Mouse (Mus musculus) forelimb bud, embryonic 11.5 days (tissue): Measurements from ENCODE around the gene Fstl4.

Source experiments
- DNase-seq: peaks from one replicate; pipeline ENCODE4 v3.0.0-alpha.2; 2012; ENCODE audit warnings: low read depth, low spot score

The Fstl4 gene

DNA sequence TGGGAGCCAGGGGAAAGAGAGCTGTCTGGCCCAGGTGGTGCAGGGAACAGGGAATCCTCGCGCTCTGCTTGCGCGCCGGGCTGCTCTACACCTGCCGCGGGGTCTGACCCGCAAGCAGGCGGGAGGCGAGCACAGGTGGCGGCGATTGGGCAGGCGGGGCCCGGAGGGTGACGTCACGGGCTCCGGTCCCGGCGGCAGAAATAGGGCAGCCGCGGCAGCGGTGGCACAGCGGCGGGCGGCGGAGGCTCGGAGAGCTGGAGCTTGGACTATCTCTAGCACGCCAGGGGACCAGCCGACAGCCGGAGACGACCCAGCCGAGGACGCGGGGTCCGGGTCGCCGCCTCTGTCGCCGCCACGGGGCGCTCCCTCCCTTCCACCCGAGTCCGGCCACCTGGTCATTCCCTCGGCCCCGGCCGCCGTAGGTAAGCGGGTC, at the start of gene Fstl4:
Fstl4 (plus strand) TSS at position 174 of the 433 bp plus-strand sequence.
- no peak for DNase-seq

DNA sequence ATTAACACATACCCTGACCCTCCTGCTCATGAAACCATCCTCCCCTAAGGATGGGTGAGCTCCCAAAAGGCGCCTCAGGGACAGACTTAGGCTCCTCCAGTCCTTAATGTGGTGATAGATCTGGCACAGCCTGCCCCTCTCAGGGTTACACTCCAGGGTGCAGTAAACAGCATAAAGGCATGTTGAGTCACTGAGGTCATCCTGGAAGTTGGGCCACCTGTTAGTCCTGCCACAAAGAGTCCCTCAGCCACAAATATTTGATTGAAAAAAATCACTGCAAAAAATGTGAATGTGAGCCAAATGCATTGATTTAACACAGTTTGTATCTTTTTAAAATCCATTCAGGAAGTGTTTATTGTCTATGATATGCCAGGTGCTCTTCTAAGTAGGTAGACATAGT, 45.9 kb upstream of the Fstl4 start:
- DNase-seq: no peak

DNA sequence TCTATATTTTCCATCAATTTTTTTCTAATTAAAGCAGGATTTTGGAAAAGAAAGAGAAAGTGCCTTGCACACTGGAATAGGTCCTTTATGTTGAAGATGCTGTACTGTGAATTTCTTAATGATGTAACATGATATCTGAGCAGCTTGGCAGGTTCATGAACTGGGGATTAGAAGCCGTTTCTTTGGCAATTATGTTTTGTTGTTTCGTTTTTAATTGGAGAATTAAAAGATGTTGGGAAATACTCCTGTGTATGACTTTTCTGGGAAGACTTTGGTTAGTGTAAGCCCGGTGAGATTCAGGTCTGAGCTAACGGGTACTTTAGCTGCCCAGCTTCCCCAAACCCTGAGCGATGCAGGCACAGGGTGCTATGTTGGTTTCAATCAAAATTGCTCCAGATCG, 43.3 kb upstream of the Fstl4 start:
- DNase-seq: no peak

DNA sequence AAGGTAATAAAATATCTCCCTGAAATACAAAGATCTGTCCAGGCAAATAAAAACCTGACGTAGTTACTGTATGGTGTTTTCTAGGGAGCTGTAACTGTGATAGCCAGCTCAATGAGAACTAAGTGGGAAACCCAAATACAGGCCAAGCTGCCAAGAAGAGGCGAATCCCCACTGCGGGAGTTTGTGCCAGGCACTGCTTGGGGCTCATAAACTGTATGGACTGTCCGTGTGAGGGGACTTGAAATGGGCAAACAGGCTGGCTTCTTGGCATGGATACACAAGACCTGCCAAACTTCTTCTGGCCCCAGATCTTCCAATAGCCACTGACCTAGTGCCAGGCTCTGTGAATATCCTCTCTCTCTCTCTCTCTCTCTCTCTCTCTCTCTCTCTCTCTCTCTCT, 41.7 kb upstream of the Fstl4 start:
- no peak for DNase-seq

DNA sequence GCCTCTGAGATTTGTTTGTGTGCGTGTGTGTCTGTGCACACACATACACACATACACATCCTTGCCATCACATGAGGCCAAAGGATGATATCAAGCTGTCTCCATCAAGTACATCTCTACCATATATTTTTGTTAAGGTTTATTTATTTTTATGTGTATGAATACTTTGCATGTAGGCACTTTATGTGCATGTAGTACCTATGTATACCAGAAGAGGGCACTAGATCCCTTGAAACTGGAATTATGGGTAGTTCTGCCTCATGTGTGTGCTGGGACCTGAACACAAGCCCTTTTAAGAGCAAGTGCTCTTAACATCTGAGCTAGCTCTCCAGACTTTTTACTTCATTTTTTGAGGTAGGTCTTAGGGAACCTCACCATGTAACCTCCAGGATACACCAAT, 38.4 kb upstream of the Fstl4 start:
- DNase-seq: no peak

DNA sequence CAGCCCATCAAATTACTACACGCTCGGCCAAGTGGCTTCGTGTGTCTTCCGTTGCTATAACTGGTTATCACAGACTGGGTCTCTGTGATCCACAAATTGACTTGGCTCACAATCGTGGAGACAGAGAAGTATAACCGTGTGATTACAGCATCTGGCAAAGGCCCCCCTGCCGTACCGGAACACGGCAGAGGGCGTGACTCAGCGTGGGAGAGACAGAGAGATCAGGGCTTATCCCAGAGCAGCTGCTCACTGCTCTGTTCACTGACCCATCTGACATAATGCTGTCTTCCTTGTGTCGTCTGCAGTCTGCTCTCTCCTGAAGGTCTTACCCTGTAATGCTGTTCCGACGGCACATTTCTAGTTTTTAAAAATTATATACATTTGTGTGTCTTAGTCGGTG, 36.0 kb upstream of the Fstl4 start:
- DNase-seq: no peak

DNA sequence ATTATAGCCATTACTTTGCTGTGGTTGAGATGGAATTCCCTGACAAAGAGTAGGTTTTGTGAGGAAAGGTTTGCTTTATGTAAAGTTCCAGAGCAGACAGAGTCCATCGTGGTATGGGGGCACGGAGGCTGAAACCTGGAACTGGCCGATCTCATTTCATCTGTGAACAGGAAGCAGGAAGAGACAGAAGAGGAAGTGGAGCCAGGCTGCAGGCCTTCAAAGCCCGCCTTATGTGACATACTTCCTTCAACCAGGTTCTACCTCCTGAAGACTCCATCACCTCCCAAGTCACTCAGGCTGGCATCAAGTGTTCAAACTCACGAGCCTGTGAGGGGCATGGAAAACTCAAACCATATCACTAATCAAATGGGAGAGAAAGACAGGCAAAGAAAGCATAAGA, 34.5 kb upstream of the Fstl4 start:
- DNase-seq: no peak

DNA sequence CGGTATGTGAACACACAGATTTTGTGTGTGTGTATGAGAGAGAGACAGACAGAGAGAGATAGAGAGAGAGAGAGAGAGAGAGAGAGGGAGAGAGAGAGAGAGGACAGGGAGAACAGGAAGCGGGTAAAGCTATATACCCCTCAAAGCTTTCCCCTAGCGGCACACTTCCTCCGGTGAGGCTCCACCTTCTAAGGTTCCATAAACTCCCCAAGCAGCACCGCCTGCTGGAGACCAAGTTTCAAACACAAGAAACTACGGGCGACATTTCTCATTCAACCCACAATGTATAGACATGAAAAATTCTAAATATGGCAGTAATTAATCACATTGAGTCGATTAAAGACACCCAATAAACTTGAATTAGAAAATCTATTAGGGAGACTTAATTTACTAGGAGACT, 32.5 kb upstream of the Fstl4 start:
- DNase-seq: no peak

DNA sequence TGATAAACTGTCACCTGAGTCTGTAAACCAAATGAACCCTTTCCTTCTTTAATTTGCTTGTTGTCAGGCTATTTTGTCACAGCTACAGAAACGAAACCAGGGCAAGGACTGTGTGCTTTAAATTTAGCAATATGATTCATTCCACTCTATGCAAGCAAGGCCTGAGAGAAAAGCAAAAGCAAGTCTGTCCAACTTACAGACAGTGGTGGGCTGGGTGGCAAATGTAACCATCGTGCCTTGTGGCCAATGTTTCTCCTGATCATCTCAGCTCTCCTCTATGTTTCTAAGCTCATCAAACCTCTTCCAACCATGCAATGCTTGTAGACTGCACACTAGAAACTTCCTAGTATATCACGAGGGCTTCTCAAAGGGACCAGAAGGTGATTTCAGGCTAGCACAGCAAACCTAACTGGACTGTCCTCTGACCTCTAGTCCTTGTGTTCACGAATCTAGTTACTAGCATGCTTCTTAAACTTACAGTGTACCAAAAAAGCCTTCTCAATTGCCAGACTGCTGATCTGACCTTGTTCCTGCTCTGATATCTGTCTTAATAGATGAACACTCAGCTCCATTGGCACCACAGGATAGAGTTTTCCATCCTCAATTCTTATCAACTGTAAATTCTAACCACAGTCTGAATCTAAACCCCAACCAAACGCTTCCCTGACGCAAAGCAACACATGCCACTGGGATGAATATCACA, 29.8 kb upstream of the Fstl4 start:
- no peak for DNase-seq

DNA sequence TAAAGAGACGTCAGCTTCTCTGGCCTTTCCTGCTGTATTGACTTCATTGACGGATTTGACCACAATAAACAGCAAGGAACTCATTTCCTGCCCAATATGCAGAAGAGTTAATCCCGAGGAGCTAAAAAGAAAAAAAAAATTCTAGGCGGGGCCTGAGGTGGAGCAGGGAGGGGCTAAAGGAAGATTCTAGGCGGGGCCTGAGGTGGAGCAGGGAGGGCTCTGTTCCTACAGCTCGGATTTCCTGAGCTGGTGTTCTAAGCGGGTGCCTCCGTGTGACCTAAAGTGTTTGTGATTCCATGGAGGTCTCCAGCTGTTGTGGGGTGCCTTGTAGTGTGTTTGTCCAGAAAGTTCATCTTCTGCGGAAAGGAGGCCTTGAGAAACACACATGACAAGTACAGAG, 25.2 kb upstream of the Fstl4 start:
- no peak for DNase-seq

DNA sequence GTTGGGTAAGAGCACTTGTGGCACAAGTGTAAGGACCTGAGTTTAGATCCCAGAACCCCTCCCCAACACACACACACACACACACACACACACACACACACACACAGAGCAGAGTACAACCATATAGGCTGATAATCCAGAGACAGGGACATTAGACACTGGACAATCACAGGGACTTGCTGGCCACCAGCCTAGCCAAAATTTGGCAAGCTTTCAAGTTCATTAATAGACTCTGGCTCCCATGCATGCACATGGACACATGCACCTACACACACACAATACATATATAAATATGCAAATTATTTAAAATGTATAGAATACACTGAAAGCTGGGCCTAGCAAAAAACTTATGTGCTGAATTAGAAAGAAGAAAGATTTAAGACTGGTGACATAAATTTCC, 24.0 kb upstream of the Fstl4 start:
- no peak for DNase-seq

DNA sequence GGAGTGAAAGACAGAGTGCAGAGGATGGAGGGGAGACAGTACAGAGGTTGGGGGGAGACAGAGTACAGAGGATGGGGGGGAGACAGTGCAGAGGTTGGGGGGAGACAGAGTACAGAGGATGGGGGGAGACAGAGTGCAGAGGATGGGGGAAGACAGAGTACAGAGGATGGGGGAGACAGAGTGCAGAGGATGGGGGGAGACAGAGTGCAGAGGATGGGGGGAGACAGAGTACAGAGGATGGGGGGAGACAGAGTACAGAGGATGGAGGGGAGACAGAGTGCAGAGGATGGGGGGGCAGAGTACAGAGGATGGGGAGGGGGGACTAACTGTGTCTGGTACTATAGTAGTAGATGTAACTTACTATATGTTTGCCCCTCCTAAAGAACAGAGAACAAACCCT, 20.5 kb upstream of the Fstl4 start:
- no peak for DNase-seq

DNA sequence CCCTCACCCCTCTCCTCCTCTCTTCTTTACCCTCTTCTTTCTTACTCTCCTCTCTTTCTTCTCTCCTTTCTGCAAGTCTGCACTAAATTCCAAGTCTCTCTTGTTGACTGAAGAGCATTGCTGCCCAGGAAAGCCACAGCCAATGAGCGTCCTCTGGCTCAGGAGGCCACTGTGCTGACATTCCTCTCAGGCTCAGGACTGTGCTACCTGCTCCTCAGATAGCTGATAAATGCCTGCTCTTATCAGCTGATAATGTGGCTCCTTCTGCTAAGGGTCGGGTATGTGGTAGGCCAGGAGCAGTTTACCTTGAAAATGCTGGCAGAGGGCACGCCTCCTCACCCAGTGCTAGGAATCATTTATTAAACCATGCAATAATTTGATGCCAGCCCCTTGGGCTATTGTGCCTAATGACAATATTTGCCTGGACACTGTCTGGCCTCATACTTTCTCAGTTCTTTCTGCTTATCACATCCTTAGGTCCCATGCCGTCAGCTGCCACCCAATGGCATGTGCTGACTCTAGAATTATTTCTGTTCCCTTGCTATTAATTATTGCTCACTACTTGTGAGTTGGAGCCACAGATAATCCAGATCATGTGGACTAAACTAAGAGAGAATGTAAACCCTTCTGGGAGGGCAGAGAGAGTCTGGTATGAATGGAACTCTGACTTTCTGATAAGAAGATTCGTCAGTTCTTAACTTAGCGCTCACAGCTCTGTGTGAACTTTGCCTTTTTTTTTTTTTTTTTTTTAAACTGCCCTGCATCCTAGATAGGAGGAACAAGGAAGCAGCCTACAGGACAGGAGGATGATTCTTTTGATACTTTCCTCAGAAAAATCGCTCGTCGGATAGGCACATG, 19.6 kb upstream of the Fstl4 start:
- DNase-seq: no peak

DNA sequence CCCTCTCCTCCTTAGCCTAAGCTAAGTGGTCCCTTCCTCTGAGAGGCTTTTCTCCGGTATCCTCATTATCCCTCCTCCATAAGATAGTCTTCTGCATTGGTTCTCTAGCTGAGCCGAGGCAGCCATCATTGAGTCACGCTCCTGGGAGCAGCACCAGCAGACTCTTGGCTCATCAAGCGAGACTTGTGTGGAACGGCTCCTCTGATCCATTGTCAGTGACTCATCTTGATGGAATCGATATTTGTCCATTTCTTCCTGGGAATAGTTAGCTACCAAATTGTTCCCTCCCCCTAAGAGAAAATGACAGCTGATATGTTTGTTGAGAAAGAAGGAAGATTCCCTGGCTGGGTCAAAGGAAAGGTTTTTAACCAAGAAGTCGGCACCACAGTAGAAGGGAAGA, 17.2 kb upstream of the Fstl4 start:
- no peak for DNase-seq

DNA sequence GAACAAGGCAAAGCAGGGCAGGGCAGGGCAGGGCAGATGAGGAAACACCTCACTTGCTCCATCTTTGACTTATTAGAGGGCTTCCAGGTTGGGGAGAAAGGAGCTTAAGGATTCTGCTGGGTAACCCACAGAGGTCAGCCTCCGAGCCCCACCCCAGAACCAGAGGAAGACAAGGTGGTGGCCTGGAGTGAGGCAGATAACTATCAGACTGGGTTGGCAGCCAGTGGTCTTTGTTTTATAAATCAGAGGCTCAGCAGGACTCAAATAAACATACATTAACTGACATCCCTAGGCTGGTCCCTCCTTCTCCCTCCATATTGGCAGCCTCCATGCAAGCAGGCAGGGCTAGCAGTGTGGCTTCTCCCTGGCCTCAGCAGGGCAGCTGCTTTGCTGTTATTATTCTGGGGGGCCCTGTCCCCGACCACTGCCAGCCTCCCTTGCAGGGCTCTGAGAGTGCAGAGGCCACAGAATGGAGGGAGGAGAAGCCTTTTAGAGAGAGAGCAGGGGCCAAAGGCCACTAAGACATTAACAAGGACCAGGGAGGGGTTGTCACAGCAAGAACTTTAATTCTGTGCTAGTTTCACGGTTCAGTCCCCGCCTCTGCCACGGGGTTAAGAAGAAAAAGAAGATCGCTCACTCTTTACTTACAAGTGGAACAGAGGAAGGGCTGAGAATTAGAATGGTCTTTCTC, 16.5 kb upstream of the Fstl4 start:
- DNase-seq: no peak

DNA sequence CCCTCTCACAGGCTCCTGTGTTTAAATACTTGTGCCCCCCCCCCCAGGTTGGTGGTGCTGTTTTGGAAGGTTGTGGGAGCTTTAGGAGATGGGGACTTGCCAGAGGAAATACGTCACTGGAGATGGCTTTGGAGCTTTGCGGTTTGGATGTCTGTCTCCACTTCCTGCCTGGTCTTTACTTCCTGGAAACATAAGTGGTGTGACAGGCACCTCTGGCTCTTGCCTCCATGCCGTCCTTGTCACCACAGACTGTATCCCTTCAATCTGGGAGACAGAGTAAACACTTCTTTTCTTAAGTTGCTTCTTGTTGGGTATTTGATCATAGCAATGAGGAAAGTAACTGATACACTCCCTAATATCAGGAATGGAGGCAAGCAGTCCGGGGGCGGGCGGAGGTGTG, 14.4 kb upstream of the Fstl4 start:
- DNase-seq: no peak

DNA sequence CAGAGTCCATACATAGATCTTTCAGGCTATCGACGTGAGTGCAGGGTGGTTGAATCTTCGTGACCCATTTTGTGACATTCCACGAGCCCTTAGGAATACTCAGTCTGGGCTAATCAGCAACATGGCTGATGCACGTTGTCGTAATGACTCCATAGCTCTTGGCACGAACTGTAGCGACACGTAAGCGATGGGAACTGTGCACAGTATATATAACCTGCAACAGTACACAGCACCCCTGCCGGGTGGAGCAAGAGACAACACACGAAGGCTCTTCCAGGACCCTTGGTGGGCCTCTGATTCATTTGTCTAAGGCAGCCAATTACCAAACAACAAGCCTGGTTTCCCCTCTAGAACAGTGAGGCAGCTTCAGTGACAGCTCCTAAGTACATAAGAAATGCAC, 11.9 kb upstream of the Fstl4 start:
- DNase-seq: no peak

DNA sequence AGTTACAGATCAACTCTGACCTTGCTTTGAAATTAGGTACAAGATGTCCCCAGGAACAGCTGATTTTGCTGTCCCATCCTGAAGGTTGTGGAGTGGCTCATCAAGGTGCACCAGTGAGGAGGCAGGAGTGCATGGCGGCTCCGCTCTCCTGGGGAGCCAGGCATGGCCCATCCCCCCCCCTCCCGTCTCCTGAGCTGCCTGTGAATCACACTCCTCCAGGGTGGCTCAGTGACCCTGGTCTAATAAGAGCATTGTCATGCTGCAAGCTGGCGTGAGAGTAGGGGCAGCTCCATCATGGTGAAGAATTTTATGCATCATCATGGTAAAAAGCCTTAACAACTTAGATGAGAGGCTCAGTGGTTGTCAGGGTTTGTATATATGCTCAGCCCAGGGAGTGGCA, 11.2 kb upstream of the Fstl4 start:
- no peak for DNase-seq

DNA sequence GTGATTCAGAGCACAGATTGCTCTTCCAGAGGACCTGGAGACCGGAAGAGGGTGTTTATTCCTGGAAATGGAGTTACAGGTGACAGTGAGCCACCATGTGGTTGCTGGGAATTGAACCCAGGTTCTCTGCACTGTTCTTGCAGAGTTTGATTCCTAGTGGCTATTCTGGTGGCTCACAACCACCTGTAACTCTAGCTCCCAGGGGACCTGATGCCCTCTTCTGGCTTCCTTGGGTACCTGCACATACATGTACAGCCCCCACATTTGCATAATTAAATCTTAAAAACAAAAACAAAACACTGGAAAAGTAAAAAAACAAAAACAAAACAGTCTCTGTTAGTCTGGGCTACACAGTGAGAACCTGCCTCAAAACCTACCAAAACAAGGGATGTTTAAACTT, 2.6 kb upstream of the Fstl4 start:
- DNase-seq: no peak

DNA sequence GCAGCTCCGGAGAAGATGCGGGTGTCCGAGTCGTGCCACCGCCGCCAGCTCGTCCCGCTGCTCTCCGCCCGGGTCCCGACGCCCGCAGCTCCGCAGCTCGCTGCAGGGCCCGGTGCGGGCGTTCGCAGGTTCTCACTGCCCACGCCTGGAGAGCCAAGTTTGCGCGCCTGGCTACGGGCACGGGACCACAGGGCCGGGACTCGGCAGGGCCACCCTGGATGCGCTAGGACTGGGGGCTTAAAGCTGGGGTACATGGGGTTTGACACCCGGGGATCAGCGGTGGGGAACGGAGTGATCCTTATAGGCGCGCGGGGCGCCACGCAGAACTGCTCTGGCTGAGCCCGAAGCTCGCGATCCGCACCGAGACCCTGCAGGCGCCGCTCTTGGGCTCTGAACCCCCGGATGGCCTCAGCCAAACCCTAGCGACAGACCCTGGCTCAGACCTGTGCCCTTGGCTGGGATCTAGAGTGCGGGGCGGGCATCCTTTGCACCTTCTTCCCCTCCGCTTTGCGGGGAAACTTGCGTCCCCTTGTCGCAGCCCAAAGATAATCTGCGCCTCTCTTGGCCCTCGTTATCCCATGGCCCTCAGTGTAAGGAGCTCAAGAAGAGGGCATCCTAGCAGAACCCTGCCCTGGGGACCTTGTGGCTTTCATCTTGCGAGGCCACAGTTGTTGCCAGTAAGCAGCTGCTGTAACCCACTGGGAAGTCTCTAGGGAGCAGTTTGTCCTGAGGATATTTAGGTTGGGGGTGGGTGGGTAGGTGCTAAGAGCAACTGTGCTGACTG, 652 bp downstream of the Fstl4 start:
- no peak for DNase-seq

DNA sequence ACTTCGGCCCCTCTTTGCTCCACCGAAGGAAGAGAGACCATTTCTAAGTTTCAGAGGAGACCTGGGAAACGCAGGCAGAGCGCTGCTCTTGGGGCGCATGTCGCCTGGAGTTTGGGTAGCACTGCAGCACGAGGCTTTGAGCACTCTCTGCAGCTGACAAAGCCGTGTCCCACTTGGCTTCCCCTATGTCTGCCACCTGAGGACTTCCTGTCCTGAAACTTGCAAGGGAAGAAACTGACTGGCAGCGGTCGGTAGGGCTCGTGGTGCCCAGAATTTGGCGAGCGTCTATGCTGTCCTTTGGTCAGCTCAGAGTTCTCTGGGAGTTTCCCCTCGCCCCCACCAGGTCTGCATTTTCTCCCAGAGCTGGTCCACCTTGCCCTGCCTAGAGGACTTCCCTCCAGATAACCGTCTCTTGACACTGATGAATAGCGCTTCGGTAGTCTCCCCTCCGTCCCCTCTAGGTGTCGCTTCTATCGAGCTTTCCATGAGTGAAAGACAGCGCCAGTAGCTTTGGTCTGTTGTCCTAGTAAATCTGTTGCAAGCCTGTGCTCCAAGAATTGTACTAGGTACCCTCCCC, 1.3 kb downstream of the Fstl4 start:
- DNase-seq: no peak

DNA sequence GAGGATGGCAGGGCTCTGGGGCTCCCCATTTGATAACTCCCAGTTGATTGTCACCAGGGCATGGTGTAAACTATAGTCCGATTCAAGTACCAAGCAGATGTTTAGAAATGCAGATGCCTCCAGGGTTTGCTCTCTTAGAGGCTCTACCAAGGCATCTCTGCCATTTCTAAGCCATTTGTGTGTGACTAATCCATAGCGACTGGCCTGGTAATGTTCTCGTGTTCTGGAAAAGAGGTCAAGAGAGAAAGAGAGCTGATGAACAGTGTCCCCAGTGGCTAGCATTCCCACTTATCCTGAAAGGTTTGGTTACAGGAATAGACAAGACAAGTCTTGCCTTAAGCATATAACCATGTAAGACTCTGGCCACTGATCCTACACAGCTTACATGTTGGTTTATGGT, 3.5 kb downstream of the Fstl4 start:
- DNase-seq: no peak
